Mouse (Mus musculus): ENCODE data around the gene Dlat. TPM values are rescaled to one million over a fixed set of nuclear protein-coding genes. Genes with fewer than 3 reads are reported as not detected.

Dlat gene
- total and polyA plus RNA-seq, 2 experiments from 2014 or later, result 52.7 to 67.1 TPM

GRCm38 (mm10) chr9:50617794-50618330, 41.7 kb downstream of the Dlat start:
- WGBS, result 64% methylated on average over 9 of the region's 9 CpGs
- DNase-seq (no peak), ATAC-seq (no peak)
- Histone ChIP-seq H3K9me3 (ENCODE audit: low read length) (no peaks in the 10 kb centered on the region), H3K9ac (no peak overlapping the region), H3K4me1 (ENCODE audit: insufficient read depth) (no peaks in the 10 kb centered on the region), H3K36me3 (ENCODE audit: insufficient read depth) (peaks cover 20% of the 10 kb centered on the region), H3K27ac (ENCODE audit: low read depth, low read length) (no peak overlapping the region), H3K27me3 (ENCODE audit: insufficient read depth, low read length) (no peaks in the 10 kb centered on the region), H3K4me2 (ENCODE audit: low read depth) (peak overlapping the region; percentile 80), H3K4me3 (ENCODE audit: low read depth, low read length) (peak overlapping the region; percentile 95; the same call in 1 of the 2 replicates)
- TF ChIP-seq CTCF (IDR thresholded peaks at IDR 0.05; ENCODE audit: low read depth), result no peak

GRCm38 (mm10) chr9:50616766-50617603, 42.6 kb downstream of the Dlat start, which contains the start of the genes Pih1d2 and Nkapd1:
Pih1d2 (plus strand) TSS chr9:50617321.
Nkapd1 (minus strand) TSS chr9:50617464.
- Histone ChIP-seq H3K27ac (ENCODE audit: low read depth, low read length) (peak within 1 kb of the TSS; percentile 93), H3K36me3 (ENCODE audit: insufficient read depth) (peaks cover 27% of the 10 kb centered on the region), H3K4me3 (ENCODE audit: low read depth, low read length) (peak within 1 kb of the TSS; percentile 95), H3K27me3 (ENCODE audit: insufficient read depth, low read length) (no peaks in the 10 kb centered on the region), H3K4me2 (ENCODE audit: low read depth) (peak within 1 kb of the TSS; percentile 80), H3K9me3 (ENCODE audit: low read length) (no peaks in the 10 kb centered on the region), H3K4me1 (ENCODE audit: insufficient read depth) (no peaks in the 10 kb centered on the region), H3K9ac (peak within 1 kb of the TSS; percentile 90)
- DNase-seq (peak; percentile 94), ATAC-seq (peak; percentile 97)
- peak; percentile 31 for TF ChIP-seq CTCF (IDR thresholded peaks at IDR 0.05; ENCODE audit: low read depth)
- under 1% methylated on average over 78 of the region's 81 CpGs for WGBS

- Histone ChIP-seq H3K4me3 (ENCODE audit: low read depth, low read length) (peak overlapping the region; percentile 95), H3K27ac (ENCODE audit: low read depth, low read length) (no peak overlapping the region), H3K4me1 (ENCODE audit: insufficient read depth) (no peaks in the 10 kb centered on the region), H3K36me3 (ENCODE audit: insufficient read depth) (peaks cover 30% of the 10 kb centered on the region), H3K9me3 (ENCODE audit: low read length) (no peaks in the 10 kb centered on the region), H3K4me2 (ENCODE audit: low read depth) (peak overlapping the region; percentile 80), H3K9ac (peak overlapping the region; percentile 90), H3K27me3 (ENCODE audit: insufficient read depth, low read length) (no peaks in the 10 kb centered on the region)
- ATAC-seq (no peak), DNase-seq (no peak)
- no peak for TF ChIP-seq CTCF (IDR thresholded peaks at IDR 0.05; ENCODE audit: low read depth)
- 42% methylated on average over 11 of the region's 11 CpGs for WGBS
Observed at GRCm38 (mm10) chr9:50616161-50616560, 43.4 kb downstream of the Dlat start.

- no peak for DNase-seq
- H3K4me1 ChIP-seq (ENCODE audit: insufficient read depth), result no peaks in the 10 kb centered on the region
- WGBS, result 83% methylated on average over 4 of the region's 4 CpGs
- H3K4me3 ChIP-seq (ENCODE audit: low read depth, low read length), result no peak overlapping the region
- no peak for TF ChIP-seq CTCF (IDR thresholded peaks at IDR 0.05; ENCODE audit: low read depth)
- H3K4me2 ChIP-seq (ENCODE audit: low read depth), result no peak overlapping the region
- no peak overlapping the region for H3K9ac ChIP-seq
- no peak overlapping the region for H3K27ac ChIP-seq (ENCODE audit: low read depth, low read length)
- H3K9me3 ChIP-seq (ENCODE audit: low read length), result no peaks in the 10 kb centered on the region
- ATAC-seq, result no peak
- no peaks in the 10 kb centered on the region for H3K27me3 ChIP-seq (ENCODE audit: insufficient read depth, low read length)
- H3K36me3 ChIP-seq (ENCODE audit: insufficient read depth), result peaks cover 61% of the 10 kb centered on the region
Observed at GRCm38 (mm10) chr9:50612115-50612514, 47.5 kb downstream of the Dlat start.

GRCm38 (mm10) chr9:50604338-50604737, 55.2 kb downstream of the Dlat start:
- Histone ChIP-seq H3K4me3 (ENCODE audit: low read depth, low read length) (peak overlapping the region; percentile 96), H3K4me1 (ENCODE audit: insufficient read depth) (peaks cover 13% of the 10 kb centered on the region), H3K27ac (ENCODE audit: low read depth, low read length) (peak overlapping the region; percentile 90), H3K27me3 (ENCODE audit: insufficient read depth, low read length) (no peaks in the 10 kb centered on the region), H3K36me3 (ENCODE audit: insufficient read depth) (peaks cover 23% of the 10 kb centered on the region), H3K4me2 (ENCODE audit: low read depth) (peak overlapping the region; percentile 88), H3K9ac (peak overlapping the region; percentile 88), H3K9me3 (ENCODE audit: low read length) (no peaks in the 10 kb centered on the region)
- 7% methylated on average over 6 of the region's 6 CpGs for WGBS
- ATAC-seq (no peak), DNase-seq (no peak)
- no peak for TF ChIP-seq CTCF (IDR thresholded peaks at IDR 0.05; ENCODE audit: low read depth)

GRCm38 (mm10) chr9:50603998-50604324, 55.6 kb downstream of the Dlat start:
- ATAC-seq (peak; percentile 80), DNase-seq (no peak)
- Histone ChIP-seq H3K9me3 (ENCODE audit: low read length) (no peaks in the 10 kb centered on the region), H3K4me3 (ENCODE audit: low read depth, low read length) (peak overlapping the region; percentile 96), H3K27me3 (ENCODE audit: insufficient read depth, low read length) (no peaks in the 10 kb centered on the region), H3K9ac (peak overlapping the region; percentile 88), H3K4me2 (ENCODE audit: low read depth) (peak overlapping the region; percentile 88), H3K4me1 (ENCODE audit: insufficient read depth) (peaks cover 13% of the 10 kb centered on the region), H3K36me3 (ENCODE audit: insufficient read depth) (peaks cover 24% of the 10 kb centered on the region), H3K27ac (ENCODE audit: low read depth, low read length) (peak overlapping the region; percentile 90)
- 2% methylated on average over 24 of the region's 24 CpGs for WGBS
- peak; percentile 51; the same call in 1 of the 2 replicates for TF ChIP-seq CTCF (IDR thresholded peaks at IDR 0.05; ENCODE audit: low read depth)
